Comparison of ENCODE assay signal across 27 mouse cellular contexts in genomic region chr11:85955611-85956010, GRCm38 (mm10).
DNase-seq lines count a peak whose midpoint lies in the region; ATAC-seq and TF ChIP-seq lines count a peak whose summit lies in the region.
"Had no signal": no experiment of that assay in that cellular context is flagged by ENCODE, and none has a peak within 500 bp of the region (broad histone marks: within the 10 kb centered on the region; RNA-seq: fewer than 3 reads in every experiment).

No protein-coding gene starts in this region.

- ATAC-seq in lung, embryonic 14.5 days (ENCODE audit: insufficient read depth), result no peak
- ATAC-seq in limb, embryonic 14.5 days (ENCODE audit: low FRiP score, low read depth), result no peak
- ATAC-seq: forebrain, embryonic 13.5 days; hindbrain, postnatal 0 days; intestine, embryonic 15.5 days had no signal

- H3K27me3 ChIP-seq in lung, embryonic 14.5 days (ENCODE audit: insufficient read depth, low read length), result no peaks in the 10 kb centered on the region
- H3K27me3 ChIP-seq in C2C12 (ENCODE audit: control insufficient read depth, insufficient read depth, insufficient read length), result no peaks in the 10 kb centered on the region
- no peaks in the 10 kb centered on the region for H3K27me3 ChIP-seq in limb, embryonic 14.5 days (ENCODE audit: control insufficient read depth, insufficient read depth, low read length)
- H3K27me3 ChIP-seq: embryonic facial prominence, embryonic 15.5 days; forebrain, embryonic 13.5 days; hindbrain, embryonic 12.5 days; intestine, embryonic 15.5 days had no signal

- peak; percentile 58 for DNase-seq in lung, embryonic 14.5 days
- no peak for DNase-seq in lung, postnatal 14 days
- peak; percentile 8 for DNase-seq in brain, adult 2 months (ENCODE audit: low read depth, low spot score)
- no peak for DNase-seq in limb, embryonic 14.5 days (ENCODE audit: low spot score)
- no peak for DNase-seq in cerebellum, adult 9-11 months
- DNase-seq in thymus, postnatal 14 days, result no peak
- DNase-seq: cerebellum, adult 11 months; cerebellum, adult 9-10 months; embryo, embryonic 11 days; gastrocnemius, adult 2 months; gastrocnemius, postnatal 36 days; heart, adult 18-20 months; heart, postnatal 36 days; liver; midbrain, embryonic 14.5 days; right cerebral cortex, postnatal 4 days; thymus, adult 18-20 months; thymus, postnatal 36 days had no signal

- no peaks in the 10 kb centered on the region for H3K4me1 ChIP-seq in lung, embryonic 14.5 days (ENCODE audit: insufficient read depth)
- peaks cover 10% of the 10 kb centered on the region for H3K4me1 ChIP-seq in limb, embryonic 14.5 days (ENCODE audit: control insufficient read depth, insufficient read depth, low read length)
- H3K4me1 ChIP-seq: forebrain, embryonic 13.5 days; hindbrain, embryonic 12.5 days; intestine, embryonic 15.5 days had no signal

- H3K4me3 ChIP-seq in lung, embryonic 14.5 days (ENCODE audit: low read depth, low read length), result no peak overlapping the region
- H3K4me3 ChIP-seq in C2C12 (ENCODE audit: insufficient read depth, poor library complexity, severe bottlenecking), result no peak overlapping the region
- H3K4me3 ChIP-seq in limb, embryonic 14.5 days (replicated peaks; ENCODE audit: low read length), result no peak overlapping the region
- H3K4me3 ChIP-seq: embryonic facial prominence, embryonic 15.5 days; forebrain, embryonic 13.5 days; gastrocnemius, adult 2 months; hindbrain, embryonic 12.5 days; intestine, embryonic 15.5 days had no signal

- no peak overlapping the region for H3ac ChIP-seq in C2C12 (ENCODE audit: control insufficient read depth, insufficient read length, low read depth)

- no peak for TF ChIP-seq POLR2A in limb, embryonic 14.5 days (IDR thresholded peaks at IDR 0.05; ENCODE audit: borderline replicate concordance, extremely low read depth, insufficient read depth, insufficient read length)

- WGBS in lung, embryonic 14.5 days, result 17% methylated on average over 12 of the region's 12 CpGs
- 53% methylated on average over 12 of the region's 12 CpGs for WGBS in limb, embryonic 14.5 days

- H3K27ac ChIP-seq in lung, embryonic 14.5 days (ENCODE audit: low read depth), result no peak overlapping the region
- 0 out of 2 replicates have a peak overlapping the region, but pooled peaks have one; percentile 9 for H3K27ac ChIP-seq in limb, embryonic 14.5 days (replicated peaks; ENCODE audit: low read depth, low read length)
- H3K27ac ChIP-seq: embryonic facial prominence, embryonic 15.5 days; forebrain, embryonic 13.5 days; gastrocnemius, adult 2 months; hindbrain, embryonic 12.5 days; hindbrain, postnatal 0 days; intestine, embryonic 15.5 days; liver, embryonic 14.5 days; stomach, postnatal 0 days had no signal

- no peak for TF ChIP-seq CTCF in lung, embryonic 14.5 days (IDR thresholded peaks at IDR 0.05; ENCODE audit: low read depth)
- no peak for TF ChIP-seq CTCF in C2C12 (IDR thresholded peaks at IDR 0.05; ENCODE audit: control insufficient read depth, insufficient read depth, insufficient read length)

- no peaks in the 10 kb centered on the region for H3K79me2 ChIP-seq in C2C12 (ENCODE audit: control insufficient read depth, insufficient read depth)

- no peaks in the 10 kb centered on the region for H3K9me3 ChIP-seq in lung, embryonic 14.5 days (ENCODE audit: low read depth, low read length)
- H3K9me3 ChIP-seq in limb, embryonic 14.5 days (ENCODE audit: control insufficient read depth, low read length), result no peaks in the 10 kb centered on the region
- H3K9me3 ChIP-seq: embryonic facial prominence, embryonic 15.5 days; forebrain, embryonic 13.5 days; hindbrain, embryonic 12.5 days; intestine, embryonic 15.5 days had no signal

- H3K79me3 ChIP-seq in C2C12 (ENCODE audit: low read depth), result no peaks in the 10 kb centered on the region

- H3K9ac ChIP-seq in lung, embryonic 14.5 days, result no peak overlapping the region
- no peak overlapping the region for H3K9ac ChIP-seq in limb, embryonic 14.5 days (ENCODE audit: low read depth, low read length, severe bottlenecking)
- H3K9ac ChIP-seq: embryonic facial prominence, embryonic 15.5 days; forebrain, embryonic 13.5 days; hindbrain, embryonic 12.5 days; intestine, embryonic 15.5 days; liver, embryonic 14.5 days had no signal

- no peaks in the 10 kb centered on the region for H3K36me3 ChIP-seq in lung, embryonic 14.5 days (ENCODE audit: insufficient read depth)
- H3K36me3 ChIP-seq in C2C12 (ENCODE audit: control insufficient read depth, insufficient read depth), result no peaks in the 10 kb centered on the region
- H3K36me3 ChIP-seq in limb, embryonic 14.5 days (ENCODE audit: control insufficient read depth, insufficient read depth, low read length), result no peaks in the 10 kb centered on the region
- H3K36me3 ChIP-seq: embryonic facial prominence, embryonic 15.5 days; hindbrain, embryonic 12.5 days; intestine, embryonic 15.5 days had no signal

- peak overlapping the region; percentile 13; the same call in 1 of the 2 replicates for H3K4me2 ChIP-seq in lung, embryonic 14.5 days
- H3K4me2 ChIP-seq in limb, embryonic 14.5 days (replicated peaks; ENCODE audit: low read depth, low read length, severe bottlenecking), result no peak overlapping the region
- H3K4me2 ChIP-seq: embryonic facial prominence, embryonic 15.5 days; forebrain, embryonic 13.5 days; heart, embryonic 11.5 days; hindbrain, embryonic 12.5 days; intestine, embryonic 15.5 days had no signal

TF ChIP-seq in C2C12, 6 proteins besides CTCF, POLR2A, EP300 and RAD21:
- peak; percentile 48 for TF ChIP-seq MYOD1 (IDR thresholded peaks at IDR 0.05; ENCODE audit: control insufficient read depth, insufficient read length, low read depth)
- TF ChIP-seq MAX (IDR thresholded peaks at IDR 0.05), result no peak
TF ChIP-seq in C2C12: peak in this region for 1.

Comparison
In these comparisons a context has a peak if more than half of its experiments do, and no peak if none do; other contexts are left out.
1. DNase-seq: peak in lung, embryonic 14.5 days (single experiment) and brain, adult 2 months (single experiment); none in lung, postnatal 14 days (single experiment), limb, embryonic 14.5 days (single experiment), cerebellum, adult 9-11 months (single experiment) and thymus, postnatal 14 days (single experiment).